Mouse (Mus musculus) embryonic facial prominence, embryonic 10.5 days (tissue): Measurements from ENCODE around the gene Fgfr3. TPM values are rescaled to one million over a fixed set of nuclear protein-coding genes. Genes with fewer than 3 reads are reported as not detected.

Experiments used
- DNase-seq: peaks from one replicate; pipeline ENCODE4 v3.0.0-alpha.2; 2017; ENCODE audit warnings: low spot score
- H3K27ac ChIP-seq: fragments of 300-500 bp; sonication (generic); replicated peaks from 2 replicates; pipeline ENCODE4 v1.5.1; 2016; ENCODE audit warnings: mild to moderate bottlenecking
- H3K27me3 ChIP-seq: fragments of 300-500 bp; sonication (generic); replicated peaks from 2 replicates; pipeline ENCODE4 v1.6.1; 2016; ENCODE audit warnings: low read depth, mild to moderate bottlenecking; ENCODE audit not compliant: poor library complexity, severe bottlenecking
- H3K36me3 ChIP-seq: fragments of 300-500 bp; sonication (generic); replicated peaks from 2 replicates; pipeline ENCODE4 v1.6.1; 2016; ENCODE audit warnings: mild to moderate bottlenecking, moderate library complexity
- H3K4me1 ChIP-seq: fragments of 300-500 bp; sonication (generic); 2 replicates; pipeline ENCODE4 v1.6.1; 2016
- H3K4me3 ChIP-seq: fragments of 300-500 bp; sonication (generic); 2 replicates; pipeline ENCODE4 v1.5.1; 2016; ENCODE audit warnings: mild to moderate bottlenecking, moderate library complexity
- H3K9me3 ChIP-seq: fragments of 300-500 bp; sonication (generic); 2 replicates; pipeline ENCODE4 v1.6.1; 2016; ENCODE audit warnings: mild to moderate bottlenecking
- WGBS: fragments of 180-500 bp; shearing (Covaris S2); methylation state at CpG from one replicate; pipeline ENCODE4 v1.1.7; 2016; 5-methylcytosine and 5-hydroxymethylcytosine counted together
- polyA plus RNA-seq: library from polyadenylated mRNA; unstranded; fragments of >200 nt; fragmentation: Nextera tagmentation; extraction: Ambion mirVana; gene quantifications from 2 replicates; pipeline ENCODE4 v1.2.1, GENCODE M21; 2016

Gene Fgfr3
- polyA plus RNA-seq = 12.9 and 36.8 TPM in 2 replicates

DNA sequence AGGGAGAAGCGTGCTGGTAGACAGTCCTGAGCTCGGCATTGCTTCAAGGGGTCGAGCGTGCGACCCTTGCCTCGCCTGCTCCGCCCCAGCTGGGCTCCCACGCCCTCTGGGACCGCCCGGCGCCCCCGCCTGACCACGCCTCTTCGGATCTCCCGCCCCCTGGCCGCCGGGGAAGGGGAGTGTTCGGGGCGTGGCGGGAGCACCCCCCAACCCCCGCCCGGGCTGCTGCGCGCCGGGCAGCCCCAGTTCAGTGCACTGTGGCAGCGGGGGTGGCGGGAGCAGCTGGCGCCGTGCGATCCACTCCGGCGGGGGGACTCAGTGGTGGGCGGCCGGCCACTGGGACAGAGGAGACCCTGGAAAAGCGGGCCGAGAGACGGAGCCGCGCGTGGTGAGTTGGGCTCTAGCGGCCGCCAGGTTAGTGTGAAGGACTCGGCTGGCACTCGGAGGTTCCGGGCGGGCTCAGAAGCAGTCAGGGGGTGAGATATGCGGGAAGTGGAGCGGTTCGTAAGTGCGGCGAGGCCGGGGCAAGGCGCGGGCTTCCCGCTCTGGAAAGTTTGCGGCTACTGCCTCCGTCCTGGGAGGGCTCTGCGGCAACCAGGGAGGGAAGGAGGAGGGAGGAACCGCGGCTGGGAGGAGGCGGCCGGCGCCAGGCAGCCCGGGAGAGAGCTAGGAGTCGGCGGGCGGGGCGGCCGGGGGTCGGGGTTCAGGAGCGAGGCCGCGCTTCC is at the start of gene Fgfr3:
Fgfr3 (plus strand) TSS at position 134 of the 725 bp plus-strand sequence.
- H3K27ac ChIP-seq = peak within 1 kb of the TSS; percentile 87
- H3K27me3 ChIP-seq = peaks cover 87% of the 10 kb centered on the region
- H3K4me3 ChIP-seq = peak within 1 kb of the TSS; percentile 77
- H3K9me3 ChIP-seq = no peaks in the 10 kb centered on the region
- no peaks in the 10 kb centered on the region for H3K36me3 ChIP-seq
- peak; percentile 87 for DNase-seq
- WGBS = under 1% methylated on average over 73 of the region's 73 CpGs
- peaks cover 55% of the 10 kb centered on the region for H3K4me1 ChIP-seq

GRCm38 (mm10) chr5:33674439-33674838 is 47.0 kb upstream of the Fgfr3 start:
- Histone ChIP-seq H3K36me3 (peaks cover 52% of the 10 kb centered on the region), H3K27ac (peak overlapping the region; percentile 44), H3K9me3 (no peaks in the 10 kb centered on the region), H3K4me1 (peaks cover 10% of the 10 kb centered on the region), H3K27me3 (no peaks in the 10 kb centered on the region), H3K4me3 (no peak overlapping the region)
- 58% methylated on average over 3 of the region's 3 CpGs for WGBS
- DNase-seq = no peak

GRCm38 (mm10) chr5:33675964-33676363 is 45.5 kb upstream of the Fgfr3 start:
- Histone ChIP-seq H3K4me1 (peaks cover 11% of the 10 kb centered on the region), H3K36me3 (peaks cover 36% of the 10 kb centered on the region), H3K4me3 (no peak overlapping the region), H3K27me3 (no peaks in the 10 kb centered on the region), H3K27ac (no peak overlapping the region), H3K9me3 (no peaks in the 10 kb centered on the region)
- peak; percentile 72 for DNase-seq
- 0% methylated on average over 1 of the region's 1 CpGs for WGBS

GRCm38 (mm10) chr5:33678244-33678643 is 43.2 kb upstream of the Fgfr3 start:
- Histone ChIP-seq H3K27me3 (no peaks in the 10 kb centered on the region), H3K36me3 (peaks cover 14% of the 10 kb centered on the region), H3K27ac (no peak overlapping the region), H3K4me3 (no peak overlapping the region), H3K9me3 (no peaks in the 10 kb centered on the region), H3K4me1 (peaks cover 13% of the 10 kb centered on the region)
- DNase-seq = no peak
- WGBS = 85% methylated on average over 5 of the region's 5 CpGs

GRCm38 (mm10) chr5:33681044-33681443 is 40.4 kb upstream of the Fgfr3 start:
- no peak overlapping the region for H3K4me3 ChIP-seq
- 60% methylated on average over 3 of the region's 3 CpGs for WGBS
- H3K27me3 ChIP-seq = peaks cover 7% of the 10 kb centered on the region; the same call in 1 of the 2 replicates
- H3K9me3 ChIP-seq = no peaks in the 10 kb centered on the region
- H3K4me1 ChIP-seq = peaks cover 12% of the 10 kb centered on the region; the same call in 1 of the 2 replicates
- no peak overlapping the region for H3K27ac ChIP-seq
- no peak for DNase-seq
- H3K36me3 ChIP-seq = no peaks in the 10 kb centered on the region

- Histone ChIP-seq H3K9me3 (no peaks in the 10 kb centered on the region), H3K27ac (no peak overlapping the region), H3K27me3 (peaks cover 15% of the 10 kb centered on the region; the same call in 1 of the 2 replicates), H3K36me3 (no peaks in the 10 kb centered on the region), H3K4me1 (peaks cover 12% of the 10 kb centered on the region; the same call in 1 of the 2 replicates), H3K4me3 (no peak overlapping the region)
- 80% methylated on average over 15 of the region's 15 CpGs for WGBS
- no peak for DNase-seq
Observed at GRCm38 (mm10) chr5:33681611-33682388, 39.7 kb upstream of the Fgfr3 start.

DNA sequence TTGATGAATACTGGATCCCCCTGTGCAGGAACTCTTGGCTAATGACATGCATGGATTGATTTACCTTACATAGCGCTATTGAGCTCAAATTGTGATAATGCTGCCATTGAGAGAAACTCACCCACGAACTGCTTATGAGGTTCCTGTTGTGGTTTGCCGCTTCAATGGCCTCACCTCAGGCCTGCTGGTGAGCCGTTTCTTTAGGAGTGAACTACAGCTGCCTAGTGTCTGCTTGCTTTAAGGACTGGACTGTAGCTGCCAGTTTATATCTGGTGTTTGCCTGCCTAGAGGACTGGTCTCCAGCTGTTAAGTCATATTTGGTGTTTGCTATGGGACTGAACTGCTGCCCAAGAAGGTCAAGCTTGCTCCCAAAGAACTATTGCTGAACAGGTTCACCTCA is 38.5 kb upstream of the Fgfr3 start:
- Histone ChIP-seq H3K9me3 (no peaks in the 10 kb centered on the region), H3K27me3 (peaks cover 25% of the 10 kb centered on the region)
- WGBS = 85% methylated on average over 4 of the region's 4 CpGs

DNA sequence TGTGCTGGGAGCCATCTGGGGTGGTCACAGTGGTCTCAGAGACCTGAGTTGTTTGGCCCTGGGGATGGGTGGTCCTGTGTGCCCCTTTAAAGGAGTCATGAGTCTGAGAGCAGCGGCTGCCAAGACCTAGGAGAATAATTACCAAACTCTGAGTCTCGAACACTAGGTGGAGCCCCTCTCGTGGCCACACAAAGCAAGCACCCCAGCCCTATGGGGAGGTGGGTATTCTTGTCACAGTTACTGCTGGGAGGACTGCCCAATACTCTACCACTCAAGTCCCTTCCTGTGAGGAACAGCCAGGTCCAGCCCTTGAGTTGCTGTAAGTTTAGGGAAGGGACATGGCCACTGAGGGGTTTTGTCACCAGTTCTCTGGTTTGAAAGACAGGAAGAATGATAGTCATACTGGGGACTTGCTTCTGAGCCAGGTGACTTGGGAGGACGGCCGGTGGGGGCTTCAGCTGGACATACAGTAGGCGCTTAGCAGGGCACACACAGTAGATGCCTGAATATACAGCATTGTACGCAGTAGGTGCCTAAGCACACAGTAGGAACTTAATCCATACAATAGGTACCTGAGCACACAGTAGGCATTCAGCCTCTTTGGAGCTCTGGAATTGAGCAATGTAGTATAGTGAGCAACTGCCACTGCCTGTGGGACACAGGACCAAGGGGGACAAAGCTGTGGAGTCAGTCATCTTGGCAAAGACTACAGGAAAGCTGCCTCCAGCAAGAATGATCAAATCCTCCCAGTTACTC is 37.4 kb upstream of the Fgfr3 start:
- peaks cover 37% of the 10 kb centered on the region for H3K27me3 ChIP-seq
- H3K4me1 ChIP-seq = peaks cover 18% of the 10 kb centered on the region
- peak; percentile 61 for DNase-seq
- WGBS = 45% methylated on average over 7 of the region's 7 CpGs
- H3K4me3 ChIP-seq = no peak overlapping the region
- H3K27ac ChIP-seq = no peak overlapping the region
- no peaks in the 10 kb centered on the region for H3K36me3 ChIP-seq
- no peaks in the 10 kb centered on the region for H3K9me3 ChIP-seq

More for the DNA sequence above, 38.5 kb upstream of the Fgfr3 start:
- Histone ChIP-seq H3K36me3 (no peaks in the 10 kb centered on the region), H3K27ac (no peak overlapping the region), H3K4me3 (no peak overlapping the region), H3K4me1 (peaks cover 12% of the 10 kb centered on the region; the same call in 1 of the 2 replicates)
- DNase-seq = no peak

- Histone ChIP-seq H3K36me3 (no peaks in the 10 kb centered on the region), H3K27ac (no peak overlapping the region), H3K4me3 (no peak overlapping the region), H3K4me1 (peaks cover 26% of the 10 kb centered on the region), H3K27me3 (peaks cover 45% of the 10 kb centered on the region), H3K9me3 (no peaks in the 10 kb centered on the region)
- 88% methylated on average over 4 of the region's 4 CpGs for WGBS
- no peak for DNase-seq
Observed at GRCm38 (mm10) chr5:33684932-33685331, 36.5 kb upstream of the Fgfr3 start.

DNA sequence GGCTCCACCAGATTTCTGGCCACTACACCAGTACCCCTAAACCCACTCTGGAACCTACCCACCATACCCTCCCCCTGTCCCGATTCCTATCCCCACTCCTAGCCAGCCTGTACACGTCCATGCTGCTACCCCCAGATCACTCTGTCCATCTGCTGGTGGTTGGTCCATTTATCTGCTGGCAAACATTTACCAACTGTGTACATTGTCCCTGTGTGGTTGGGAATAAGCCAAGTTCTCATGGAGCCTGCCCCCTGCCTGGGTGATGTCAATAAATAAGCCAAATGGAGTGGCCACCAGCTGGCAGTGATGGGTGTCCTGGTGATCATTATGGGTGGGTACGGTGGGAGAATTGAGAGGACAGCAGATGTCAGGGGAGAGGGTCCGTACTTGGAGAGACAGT is 34.3 kb upstream of the Fgfr3 start:
- no peaks in the 10 kb centered on the region for H3K36me3 ChIP-seq
- H3K27me3 ChIP-seq = peaks cover 67% of the 10 kb centered on the region
- H3K27ac ChIP-seq = no peak overlapping the region
- no peak for DNase-seq
- H3K4me3 ChIP-seq = no peak overlapping the region
- WGBS = 87% methylated on average over 4 of the region's 4 CpGs
- H3K9me3 ChIP-seq = no peaks in the 10 kb centered on the region
- H3K4me1 ChIP-seq = peaks cover 32% of the 10 kb centered on the region

DNA sequence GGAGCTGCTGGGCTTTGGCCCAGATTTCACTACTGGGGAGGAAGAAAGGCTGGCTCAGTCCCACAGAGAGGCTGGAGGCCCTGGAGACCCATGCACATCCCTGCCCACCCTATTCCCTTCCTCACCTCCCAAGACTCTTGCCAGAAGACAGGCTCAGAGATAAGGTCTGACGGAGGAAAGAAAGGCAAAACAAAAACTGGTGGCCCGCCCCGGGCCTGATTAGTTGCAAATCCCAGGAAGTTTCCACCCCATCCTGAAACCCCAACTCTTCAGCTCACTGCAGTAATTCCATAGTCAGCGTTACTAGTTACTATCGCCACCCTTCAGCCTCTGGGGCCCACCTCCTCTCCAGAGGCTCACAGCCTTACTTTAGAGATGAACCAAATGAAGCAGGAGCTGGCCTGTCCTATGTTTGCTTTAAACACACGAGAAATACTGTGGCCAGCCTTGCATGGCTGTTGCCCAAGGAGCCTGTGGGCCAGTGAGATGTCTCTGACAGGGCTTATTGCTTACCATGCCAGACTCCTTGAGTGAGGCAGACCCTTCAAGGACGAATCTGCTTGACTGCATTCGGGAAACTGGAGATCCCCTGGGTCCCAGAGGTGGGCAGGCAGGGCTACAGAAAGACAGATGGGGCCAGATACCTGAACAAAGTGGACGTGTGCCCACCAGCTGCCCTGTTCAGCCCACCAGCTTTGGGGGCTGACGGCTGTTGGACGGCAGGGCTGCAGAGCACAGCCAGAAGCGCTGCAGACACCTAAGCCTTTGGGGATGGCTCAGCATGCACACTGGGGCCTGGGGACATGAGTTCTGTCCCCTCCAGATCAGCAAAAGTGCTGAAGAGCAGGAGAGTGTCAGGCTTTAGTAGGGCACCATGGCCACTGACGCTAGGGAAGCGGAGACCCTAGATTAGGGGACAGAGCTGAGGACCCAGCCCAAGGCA is 32.9 kb upstream of the Fgfr3 start:
- peaks cover 81% of the 10 kb centered on the region for H3K27me3 ChIP-seq

More for the DNA sequence above, 32.9 kb upstream of the Fgfr3 start:
- DNase-seq = no peak
- H3K4me3 ChIP-seq = peak overlapping the region; percentile 33; the same call in 1 of the 2 replicates
- WGBS = 65% methylated on average over 14 of the region's 14 CpGs
- no peaks in the 10 kb centered on the region for H3K36me3 ChIP-seq
- H3K9me3 ChIP-seq = no peaks in the 10 kb centered on the region
- H3K27ac ChIP-seq = peak overlapping the region; percentile 78
- peaks cover 44% of the 10 kb centered on the region for H3K4me1 ChIP-seq
